Mouse (Mus musculus) cerebellum, postnatal 36 days (tissue): ENCODE measurements around the gene Fcgr1.
"Not testable (repeated sequence)": the region's sequence is repeated elsewhere in the genome, so short reads cannot be mapped to it uniquely, and the experiment has no call there.

Experiments
- DNase-seq, 2 experiments: peaks; one replicate each; pipeline ENCODE4 v3.0.0; 2021 to 2022; ENCODE audit warnings: mixed read lengths in 2 of 2

Gene Fcgr1

GRCm38 (mm10) chr3:96293787-96294186 is at the start of gene Fcgr1:
TSS of gene Fcgr1 (minus strand) at chr3:96293969.
- no peak for DNase-seq

- not testable (repeated sequence) for DNase-seq
Observed at GRCm38 (mm10) chr3:96342652-96343051, 48.9 kb upstream of the Fcgr1 start.

- not testable (repeated sequence) for DNase-seq
Observed at GRCm38 (mm10) chr3:96342100-96342499, 48.3 kb upstream of the Fcgr1 start.

- DNase-seq = peak in 1 of 2 experiments; percentile 14
Observed at GRCm38 (mm10) chr3:96340611-96341312, 47.0 kb upstream of the Fcgr1 start.

- peak in 1 of 2 experiments; percentile 0 for DNase-seq
Observed at GRCm38 (mm10) chr3:96338849-96339480, 45.2 kb upstream of the Fcgr1 start.

GRCm38 (mm10) chr3:96338043-96338442 is 44.3 kb upstream of the Fcgr1 start:
- DNase-seq = no peak

- DNase-seq = no peak
Observed at GRCm38 (mm10) chr3:96337269-96337668, 43.5 kb upstream of the Fcgr1 start.

- DNase-seq = no peak
Observed at GRCm38 (mm10) chr3:96336636-96337035, 42.9 kb upstream of the Fcgr1 start.

GRCm38 (mm10) chr3:96335591-96335990 is 41.8 kb upstream of the Fcgr1 start:
- DNase-seq = no peak

GRCm38 (mm10) chr3:96335163-96335550 is 41.4 kb upstream of the Fcgr1 start:
- no peak for DNase-seq

- DNase-seq = no peak
Observed at GRCm38 (mm10) chr3:96334175-96335162, 40.7 kb upstream of the Fcgr1 start.

- DNase-seq = no peak
Observed at GRCm38 (mm10) chr3:96333396-96334174, 39.8 kb upstream of the Fcgr1 start.

GRCm38 (mm10) chr3:96332631-96333395 is 39.0 kb upstream of the Fcgr1 start:
- DNase-seq = no peak

GRCm38 (mm10) chr3:96332000-96332399 is 38.2 kb upstream of the Fcgr1 start:
- DNase-seq = no peak

GRCm38 (mm10) chr3:96331438-96331837 is 37.7 kb upstream of the Fcgr1 start:
- DNase-seq = no peak

GRCm38 (mm10) chr3:96330603-96331002 is 36.8 kb upstream of the Fcgr1 start:
- no peak for DNase-seq

GRCm38 (mm10) chr3:96330181-96330580 is 36.4 kb upstream of the Fcgr1 start:
- DNase-seq = no peak

- no peak for DNase-seq
Observed at GRCm38 (mm10) chr3:96328730-96329387, 35.1 kb upstream of the Fcgr1 start.

- DNase-seq = not testable (repeated sequence)
Observed at GRCm38 (mm10) chr3:96328060-96328729, 34.4 kb upstream of the Fcgr1 start.

- no peak for DNase-seq
Observed at GRCm38 (mm10) chr3:96327647-96328046, 33.9 kb upstream of the Fcgr1 start.
